Mouse (Mus musculus) spleen, postnatal 4 days (tissue): Measurements from ENCODE around the gene Rbms3.

Experiments used
- DNase-seq, 2 experiments: peaks; one replicate each; pipeline ENCODE4 v3.0.0; 2022; ENCODE audit warnings: low spot score in 2 of 2

Rbms3 gene

GRCm38 (mm10) chr9:116748857-116749584 lies 880.7 kb downstream of the Rbms3 start:
- DNase-seq: no peak

GRCm38 (mm10) chr9:116748346-116748745 lies 881.4 kb downstream of the Rbms3 start:
- DNase-seq: no peak

DNA sequence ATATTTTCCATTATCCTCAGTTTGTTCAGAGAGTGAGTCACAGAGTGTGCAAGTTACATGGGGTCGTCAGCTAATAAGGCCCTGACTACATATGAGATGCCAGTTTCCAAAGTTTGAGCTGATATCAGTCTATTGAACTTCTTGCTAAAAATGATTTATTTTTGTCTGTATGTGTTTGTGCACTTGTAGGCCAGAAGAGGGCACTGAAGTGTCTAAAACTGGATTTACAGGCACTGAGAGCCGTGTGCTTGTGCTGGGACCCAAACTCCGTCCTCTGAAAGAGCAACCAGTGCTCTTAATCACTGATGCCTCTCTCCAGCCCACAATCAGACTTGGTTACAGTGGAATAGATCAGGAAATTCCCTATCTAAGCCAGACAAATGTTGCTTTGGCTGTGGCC lies 882.8 kb downstream of the Rbms3 start:
- no peak for DNase-seq

GRCm38 (mm10) chr9:116737786-116738185 lies 891.9 kb downstream of the Rbms3 start:
- no peak for DNase-seq

- DNase-seq: no peak
Observed at GRCm38 (mm10) chr9:116729172-116729571, 900.5 kb downstream of the Rbms3 start.

DNA sequence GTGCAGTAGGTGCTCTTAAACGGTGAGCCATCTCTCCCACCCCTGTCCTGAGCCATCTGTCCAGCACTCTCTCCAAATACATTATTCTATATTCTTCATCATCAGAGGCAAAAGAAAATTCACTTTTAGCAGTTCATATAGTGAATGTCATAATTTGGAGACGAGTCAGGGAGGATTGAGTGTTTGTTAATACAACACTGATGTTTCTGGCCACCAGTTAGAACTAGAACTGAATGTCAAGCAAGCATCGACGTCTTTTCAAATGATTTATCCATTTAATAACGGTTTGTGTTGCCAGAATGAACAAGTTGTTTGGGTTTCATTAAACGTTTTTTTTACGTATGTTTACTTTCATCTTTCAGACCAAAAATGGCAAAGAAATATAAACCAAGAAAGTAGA lies 901.1 kb downstream of the Rbms3 start:
- no peak for DNase-seq

DNA sequence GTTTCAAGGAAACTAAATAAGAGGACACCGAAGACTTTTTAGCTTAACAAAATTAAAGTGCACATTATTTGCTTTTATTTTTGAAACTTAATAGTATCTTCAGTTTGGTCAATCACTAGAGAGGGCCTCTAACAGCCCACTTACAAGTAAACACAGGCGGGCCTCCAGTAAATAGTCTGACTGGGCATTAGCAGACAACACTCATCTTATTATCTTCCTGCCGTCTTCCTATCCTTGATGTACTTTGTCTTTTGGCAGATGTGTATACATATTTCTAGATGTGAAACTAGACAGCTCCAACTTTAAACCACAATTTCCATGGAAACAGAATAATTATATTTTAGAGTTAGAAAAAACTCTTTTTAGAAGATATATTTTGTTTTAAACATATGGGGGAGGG lies 901.6 kb downstream of the Rbms3 start:
- DNase-seq: no peak

- no peak for DNase-seq
Observed at GRCm38 (mm10) chr9:116724581-116724980, 905.1 kb downstream of the Rbms3 start.

GRCm38 (mm10) chr9:116703119-116703518 lies 926.6 kb downstream of the Rbms3 start:
- no peak for DNase-seq

GRCm38 (mm10) chr9:116702611-116703010 lies 927.1 kb downstream of the Rbms3 start:
- DNase-seq: no peak

- no peak for DNase-seq
Observed at GRCm38 (mm10) chr9:116701511-116702179, 928.1 kb downstream of the Rbms3 start.

DNA sequence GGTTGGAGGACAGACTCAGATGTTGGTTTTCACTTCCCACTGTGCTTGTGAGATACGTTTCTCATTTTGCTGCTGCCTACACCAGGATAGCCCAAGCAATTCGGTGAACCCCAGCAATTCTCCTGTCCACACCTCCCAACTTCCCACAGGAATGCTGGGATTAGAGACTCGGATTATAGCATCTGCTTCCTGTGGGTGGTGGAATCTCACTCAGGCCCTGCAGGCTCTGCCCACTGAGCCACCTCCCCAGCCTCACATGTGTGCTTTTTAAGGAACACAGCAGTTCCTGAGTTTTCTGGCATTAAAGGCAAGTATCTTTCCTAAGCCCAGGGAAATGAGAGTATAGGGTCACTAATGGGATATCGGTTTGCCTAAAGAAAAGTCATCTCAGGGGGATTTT lies 941.1 kb downstream of the Rbms3 start:
- no peak for DNase-seq

DNA sequence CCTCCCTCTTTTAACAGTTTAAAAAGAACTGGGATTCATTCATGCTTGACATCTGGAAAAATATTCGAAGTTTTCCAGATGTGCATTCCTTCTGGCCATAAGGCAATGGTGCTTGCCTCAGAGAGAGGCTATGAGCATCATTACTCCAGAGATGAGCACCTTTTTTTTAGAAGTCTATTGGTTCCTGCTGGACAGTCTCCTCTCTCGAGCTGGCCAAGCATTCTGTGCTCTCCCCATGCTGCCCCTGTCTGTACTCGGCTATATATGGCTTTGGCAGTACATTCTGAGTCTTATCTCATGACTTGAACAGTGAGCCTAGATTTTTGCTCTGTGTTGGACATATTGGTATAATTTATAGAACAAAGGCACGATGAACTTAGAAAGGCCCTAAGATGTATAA lies 952.6 kb downstream of the Rbms3 start:
- DNase-seq: no peak

GRCm38 (mm10) chr9:116676445-116676844 lies 953.3 kb downstream of the Rbms3 start:
- no peak for DNase-seq

DNA sequence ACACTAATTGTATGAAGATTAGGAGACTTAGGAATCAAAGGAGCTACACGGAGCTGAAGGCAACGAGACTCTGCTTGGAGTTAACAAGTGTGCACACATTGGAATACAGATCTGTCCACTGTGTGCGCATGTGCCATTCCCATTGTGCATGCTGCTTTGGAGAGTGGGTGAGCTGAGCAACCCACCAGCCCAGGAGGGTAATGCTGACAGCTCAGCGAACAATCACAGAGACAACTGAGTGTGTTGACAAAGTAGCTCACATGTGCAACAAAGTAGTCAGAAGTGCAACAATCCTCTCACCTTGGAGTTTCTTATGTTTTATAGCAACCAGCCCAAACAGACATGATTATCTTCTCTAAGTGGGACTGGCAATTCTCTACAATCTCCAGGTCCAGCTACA lies 955.5 kb downstream of the Rbms3 start:
- DNase-seq: no peak

GRCm38 (mm10) chr9:116661026-116661425 lies 968.7 kb downstream of the Rbms3 start:
- no peak for DNase-seq

DNA sequence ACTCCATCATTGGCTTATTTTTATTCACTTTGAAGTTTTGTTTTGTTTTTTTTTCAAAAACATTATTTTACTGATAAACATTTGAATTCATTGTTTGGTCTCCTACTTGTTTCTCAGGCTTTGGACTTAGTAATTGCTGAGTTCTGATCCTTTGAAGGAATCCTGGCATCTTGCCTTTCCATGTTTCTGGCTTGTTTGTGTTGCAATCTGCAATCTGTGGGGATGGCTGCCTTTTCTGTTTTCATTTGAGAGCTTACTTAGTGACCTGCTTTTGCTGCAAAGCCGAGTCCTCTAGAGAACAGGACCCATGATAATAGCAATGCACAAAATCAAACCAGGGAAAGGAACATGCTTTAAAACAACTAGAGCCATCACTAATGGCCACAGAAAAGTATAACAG lies 969.8 kb downstream of the Rbms3 start:
- DNase-seq: no peak

DNA sequence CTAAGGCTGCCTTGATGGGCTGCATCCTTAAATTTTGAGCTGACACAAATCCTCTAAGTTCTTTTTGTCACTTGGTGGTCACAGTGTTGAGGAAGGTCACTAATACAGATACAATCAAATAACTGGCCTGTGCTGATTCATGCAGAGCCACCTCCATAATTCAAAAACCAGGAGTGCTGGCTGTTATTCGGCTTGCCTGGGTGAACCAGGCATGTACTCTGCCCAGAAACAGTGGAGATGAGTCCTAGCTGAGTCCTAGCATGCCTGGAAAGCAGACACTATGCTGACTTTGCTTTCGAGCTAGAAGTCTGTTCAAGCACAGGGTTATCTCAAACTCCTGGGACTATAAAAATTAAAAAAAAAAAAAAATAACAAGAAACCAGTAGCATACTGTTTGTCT lies 972.6 kb downstream of the Rbms3 start:
- no peak for DNase-seq

GRCm38 (mm10) chr9:116651414-116651813 lies 978.3 kb downstream of the Rbms3 start:
- no peak for DNase-seq

GRCm38 (mm10) chr9:116649955-116650354 lies 979.8 kb downstream of the Rbms3 start:
- no peak for DNase-seq

DNA sequence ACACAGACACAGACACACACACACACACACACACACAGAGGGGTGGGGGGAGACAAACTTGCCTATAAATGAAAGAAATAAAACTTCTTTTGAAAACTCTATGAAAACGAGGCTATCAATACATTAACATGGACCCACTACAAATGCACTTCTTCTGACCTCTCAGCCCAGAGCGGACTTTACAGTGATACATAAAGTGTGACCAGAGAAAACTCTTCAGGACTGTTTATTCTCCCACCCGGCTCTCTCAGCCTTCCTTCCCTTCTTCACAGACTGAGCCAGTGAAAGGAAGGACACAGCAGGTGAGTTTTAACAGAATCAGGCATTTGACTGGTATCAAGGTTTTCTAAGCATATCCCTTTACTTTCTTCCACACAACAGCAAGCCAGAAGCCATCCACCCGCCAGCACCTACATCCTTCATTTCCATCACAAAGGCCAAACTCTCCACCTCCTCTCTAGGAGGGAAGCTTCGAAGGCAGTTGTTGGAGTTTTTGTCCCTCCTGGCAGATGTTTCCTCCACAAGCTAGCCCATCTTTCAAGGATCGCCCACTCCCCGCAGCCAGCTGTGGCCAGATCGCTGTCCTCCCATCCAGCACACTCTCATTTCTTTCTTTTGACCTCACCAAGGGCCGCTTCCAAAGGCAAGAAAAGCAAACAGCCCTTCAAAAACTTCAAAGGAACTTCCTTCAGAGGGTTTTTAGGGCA lies 980.5 kb downstream of the Rbms3 start:
- no peak for DNase-seq

GRCm38 (mm10) chr9:116644616-116645015 lies 985.1 kb downstream of the Rbms3 start:
- no peak for DNase-seq

- DNase-seq: no peak
Observed at GRCm38 (mm10) chr9:116640302-116640679, 989.4 kb downstream of the Rbms3 start.
